Mouse (Mus musculus) ES-E14 (cell line): ENCODE measurements at regions not wholly inside any gene's neighbourhood (a gene's known extent, or its start where the extent isn't known, plus 50 kb on each side); places are given as distances from the start of the nearest gene placed in this dataset.

Source experiments
- DNase-seq: peaks from one replicate; pipeline ENCODE4 v3.0.0-alpha.2; 2013; ENCODE audit warnings: low read depth, low spot score
- H3K27ac ChIP-seq: 2 replicates; pipeline ENCODE4 v1.5.1; 2012; ENCODE audit warnings: low read depth, mild to moderate bottlenecking, low read length, moderate library complexity, mixed read lengths; ENCODE audit not compliant: poor library complexity, insufficient read depth, severe bottlenecking
- H3K36me3 ChIP-seq: 2 replicates; pipeline ENCODE4 v1.6.1; 2012; ENCODE audit warnings: mild to moderate bottlenecking, low read length, moderate library complexity, mixed read lengths; ENCODE audit not compliant: control insufficient read depth, poor library complexity, insufficient read depth, severe bottlenecking
- H3K4me1 ChIP-seq, 2 experiments: fragments of 150-350 bp in 1 of 2; sonication (generic) in 1 of 2; 2 replicates each; pipeline ENCODE4 v1.6.1; 2012; ENCODE audit warnings: low read length in 2 of 2, mild to moderate bottlenecking in 1 of 2, mixed read lengths in 1 of 2; ENCODE audit not compliant: control insufficient read depth in 2 of 2, insufficient read depth in 2 of 2, poor library complexity in 1 of 2
- H3K4me3 ChIP-seq, 2 experiments: fragments of 150-350 bp in 1 of 2; sonication (generic) in 1 of 2; 2 replicates each; pipeline ENCODE4 v1.5.1; 2012; ENCODE audit warnings: low read length in 2 of 2, low read depth in 1 of 2, mild to moderate bottlenecking in 1 of 2, mixed read lengths in 1 of 2; ENCODE audit not compliant: insufficient read depth in 1 of 2, poor library complexity in 1 of 2, severe bottlenecking in 1 of 2
- H3K9ac ChIP-seq: 2 replicates; pipeline ENCODE4 v1.6.1; 2012; ENCODE audit warnings: low read depth, mild to moderate bottlenecking, low read length, mixed read lengths; ENCODE audit not compliant: poor library complexity, insufficient read depth, severe bottlenecking
- H3K9me3 ChIP-seq: fragments of 150-350 bp; sonication (generic); 2 replicates; pipeline ENCODE4 v1.6.1; 2012; ENCODE audit warnings: low read depth, mild to moderate bottlenecking, low read length; ENCODE audit not compliant: control insufficient read depth, insufficient read depth
- CHD2 ChIP-seq: IDR thresholded peaks from 2 replicates; pipeline ENCODE4 v1.6.1; 2014; ENCODE audit warnings: mild to moderate bottlenecking, low read depth, low read length, inconsistent platforms
- HCFC1 ChIP-seq: IDR thresholded peaks from 2 replicates; pipeline ENCODE4 v1.6.1; 2012; ENCODE audit warnings: low read length, inconsistent platforms, borderline replicate concordance; ENCODE audit not compliant: insufficient read depth
- MAFK ChIP-seq: IDR thresholded peaks from 2 replicates; pipeline ENCODE4 v1.6.1; 2014; ENCODE audit warnings: mild to moderate bottlenecking, low read depth, low read length, inconsistent platforms; ENCODE audit not compliant: insufficient read depth
- ZC3H11A ChIP-seq: IDR thresholded peaks from 2 replicates; pipeline ENCODE4 v1.6.1; 2012; ENCODE audit warnings: low read depth, mild to moderate bottlenecking, inconsistent platforms, low read length, borderline replicate concordance
- ZNF384 ChIP-seq: IDR thresholded peaks from 2 replicates; pipeline ENCODE4 v1.6.1; 2012; ENCODE audit warnings: low read depth, low read length, inconsistent platforms
- in situ Hi-C, 2 experiments: fragments of 600-800 bp; cut with MboI; formaldehyde crosslinking; loops; one replicate each; pipeline ENCODE4 v1.15.1; 2025; ENCODE audit warnings: low sequenced_read_pairs in 2 of 2, inconsistent platforms in 1 of 2; ENCODE audit not compliant: unreplicated experiment in 2 of 2

GRCm38 (mm10) chr6:98107123-98107522, 235.4 kb downstream of the Gm765 start:
- in situ Hi-C loops: no loop called here
- H3K9me3 ChIP-seq: no peaks in the 10 kb centered on the region
- no peaks in the 10 kb centered on the region for H3K36me3 ChIP-seq
- H3K27ac ChIP-seq: no peak overlapping the region
- no peak overlapping the region for H3K4me3 ChIP-seq
- H3K9ac ChIP-seq: no peak overlapping the region
- DNase-seq: no peak
- no peaks in the 10 kb centered on the region for H3K4me1 ChIP-seq
- TF ChIP-seq HCFC1 (no peak), ZC3H11A (no peak), ZNF384 (no peak), MAFK (no peak), CHD2 (no peak)

- no peak overlapping the region for H3K27ac ChIP-seq
- no peaks in the 10 kb centered on the region for H3K36me3 ChIP-seq
- peak; percentile 56 for DNase-seq
- TF ChIP-seq ZNF384 (no peak), ZC3H11A (peak; percentile 80), CHD2 (no peak), MAFK (no peak), HCFC1 (no peak)
- H3K9me3 ChIP-seq: no peaks in the 10 kb centered on the region
- no peak overlapping the region for H3K4me3 ChIP-seq
- in situ Hi-C loops: no loop called here
- no peak overlapping the region for H3K9ac ChIP-seq
- no peaks in the 10 kb centered on the region for H3K4me1 ChIP-seq
These were observed 237.1 kb downstream of the Gm765 start for GRCm38 (mm10) chr6:98105280-98106090.

- DNase-seq: no peak
- Histone ChIP-seq H3K27ac (no peak overlapping the region), H3K4me3 (no peak overlapping the region), H3K36me3 (no peaks in the 10 kb centered on the region), H3K9me3 (no peaks in the 10 kb centered on the region), H3K4me1 (no peaks in the 10 kb centered on the region), H3K9ac (no peak overlapping the region)
- no peak for TF ChIP-seq CHD2
- no peak for TF ChIP-seq MAFK
- TF ChIP-seq ZNF384: no peak
- no peak for TF ChIP-seq HCFC1
- no peak for TF ChIP-seq ZC3H11A
- in situ Hi-C loops: no loop called here
These were observed 238.1 kb downstream of the Gm765 start for GRCm38 (mm10) chr6:98104432-98104831.

GRCm38 (mm10) chr6:98101023-98101422, 241.5 kb downstream of the Gm765 start:
- Histone ChIP-seq H3K4me3 (no peak overlapping the region), H3K9me3 (no peaks in the 10 kb centered on the region), H3K27ac (no peak overlapping the region), H3K4me1 (no peaks in the 10 kb centered on the region), H3K36me3 (no peaks in the 10 kb centered on the region), H3K9ac (no peak overlapping the region)
- in situ Hi-C loops: no loop called here
- no peak for DNase-seq
- TF ChIP-seq HCFC1: no peak
- no peak for TF ChIP-seq ZNF384
- TF ChIP-seq MAFK: no peak
- TF ChIP-seq CHD2: no peak
- TF ChIP-seq ZC3H11A: no peak

- in situ Hi-C loops: no loop called here
These were observed 243.4 kb downstream of the Gm765 start for GRCm38 (mm10) chr6:98099126-98099525.

More at GRCm38 (mm10) chr6:98099126-98099525, 243.4 kb downstream of the Gm765 start:
- H3K9ac ChIP-seq: no peak overlapping the region
- TF ChIP-seq ZNF384 (no peak), CHD2 (no peak), MAFK (no peak), ZC3H11A (no peak), HCFC1 (no peak)
- no peak overlapping the region for H3K27ac ChIP-seq
- no peaks in the 10 kb centered on the region for H3K9me3 ChIP-seq
- no peaks in the 10 kb centered on the region for H3K36me3 ChIP-seq
- no peak overlapping the region for H3K4me3 ChIP-seq
- H3K4me1 ChIP-seq: no peaks in the 10 kb centered on the region
- no peak for DNase-seq
